In genomic region chr10:106941380-106941779, GRCm38 (mm10) we compare ENCODE assay signal across 23 mouse cellular contexts.
DNase-seq lines count a peak whose midpoint lies in the region; ATAC-seq and TF ChIP-seq lines count a peak whose summit lies in the region.
"Had no signal": no experiment of that assay in that cellular context is flagged by ENCODE, and none has a peak within 500 bp of the region (broad histone marks: within the 10 kb centered on the region; RNA-seq: fewer than 3 reads in every experiment).

No protein-coding gene starts in this region.

- DNase-seq in kidney, adult 9 months, result peak; percentile 19
- DNase-seq in kidney, adult 18-20 months, result no peak
- no peak for DNase-seq in stomach, postnatal 0 days (ENCODE audit: low spot score)
- no peak for DNase-seq in urinary bladder, postnatal 14 days (ENCODE audit: low spot score)
- no peak for DNase-seq in layer of hippocampus, adult 8-10 months (ENCODE audit: low spot score in 2 of 2)
- DNase-seq: adrenal gland, adult 2 months; adrenal gland, postnatal 10 days; adrenal gland, postnatal 25 days; cerebellum, adult 11 months; cerebellum, adult 18-20 months; cerebellum, adult 8-10 months; cerebellum, adult 9-11 months; cerebellum, postnatal 14 days; cerebellum, postnatal 36 days; embryo, embryonic 11 days had no signal

- no peak for TF ChIP-seq EP300 in stomach, postnatal 0 days (optimal IDR thresholded peaks at IDR 0.05)

- H3K36me3 ChIP-seq in intestine, embryonic 15.5 days, result no peaks in the 10 kb centered on the region
- H3K36me3 ChIP-seq in intestine, embryonic 16.5 days (ENCODE audit: control insufficient read depth, insufficient read depth, low read length), result no peaks in the 10 kb centered on the region
- H3K36me3 ChIP-seq in stomach, postnatal 0 days (ENCODE audit: control insufficient read depth, insufficient read depth, low read length), result no peaks in the 10 kb centered on the region
- H3K36me3 ChIP-seq: embryonic facial prominence, embryonic 13.5 days; embryonic facial prominence, embryonic 15.5 days; forebrain, embryonic 10.5 days; forebrain, embryonic 12.5 days had no signal

- TF ChIP-seq CTCF in stomach, postnatal 0 days (IDR thresholded peaks at IDR 0.05; ENCODE audit: low read depth), result no peak

- no peaks in the 10 kb centered on the region for H3K4me1 ChIP-seq in intestine, embryonic 15.5 days (replicated peaks)
- no peaks in the 10 kb centered on the region for H3K4me1 ChIP-seq in intestine, embryonic 16.5 days (ENCODE audit: control insufficient read depth, insufficient read depth, low read length)
- H3K4me1 ChIP-seq in stomach, postnatal 0 days (replicated peaks; ENCODE audit: control insufficient read depth, insufficient read depth), result no peaks in the 10 kb centered on the region
- H3K4me1 ChIP-seq: embryonic facial prominence, embryonic 13.5 days; embryonic facial prominence, embryonic 15.5 days; forebrain, embryonic 10.5 days; forebrain, embryonic 12.5 days had no signal

- H3K4me3 ChIP-seq in intestine, embryonic 15.5 days (replicated peaks), result no peak overlapping the region
- no peak overlapping the region for H3K4me3 ChIP-seq in intestine, embryonic 16.5 days (ENCODE audit: low read length)
- no peak overlapping the region for H3K4me3 ChIP-seq in stomach, postnatal 0 days (ENCODE audit: low read depth, low read length)
- H3K4me3 ChIP-seq: embryonic facial prominence, embryonic 13.5 days; embryonic facial prominence, embryonic 15.5 days; erythroblast, embryonic 14.5 days; forebrain, embryonic 10.5 days; forebrain, embryonic 12.5 days had no signal

- 56% methylated on average over 5 of the region's 5 CpGs for WGBS in intestine, embryonic 15.5 days
- 55% methylated on average over 5 of the region's 5 CpGs for WGBS in intestine, embryonic 16.5 days
- 49% methylated on average over 5 of the region's 5 CpGs for WGBS in stomach, postnatal 0 days

- H3K9ac ChIP-seq in intestine, embryonic 15.5 days, result no peak overlapping the region
- no peak overlapping the region for H3K9ac ChIP-seq in intestine, embryonic 16.5 days (ENCODE audit: low read depth, low read length)
- no peak overlapping the region for H3K9ac ChIP-seq in stomach, postnatal 0 days (ENCODE audit: low read length)
- H3K9ac ChIP-seq: embryonic facial prominence, embryonic 13.5 days; embryonic facial prominence, embryonic 15.5 days; forebrain, embryonic 12.5 days had no signal

- H3K4me2 ChIP-seq in intestine, embryonic 15.5 days (replicated peaks), result no peak overlapping the region
- H3K4me2 ChIP-seq in intestine, embryonic 16.5 days (ENCODE audit: low read depth, low read length), result no peak overlapping the region
- no peak overlapping the region for H3K4me2 ChIP-seq in stomach, postnatal 0 days (replicated peaks; ENCODE audit: low read depth)
- H3K4me2 ChIP-seq: embryonic facial prominence, embryonic 13.5 days; embryonic facial prominence, embryonic 15.5 days; forebrain, embryonic 12.5 days had no signal

- H3K27me3 ChIP-seq in intestine, embryonic 15.5 days (replicated peaks), result no peaks in the 10 kb centered on the region
- no peaks in the 10 kb centered on the region for H3K27me3 ChIP-seq in intestine, embryonic 16.5 days (replicated peaks; ENCODE audit: control insufficient read depth, insufficient read depth, low read length)
- H3K27me3 ChIP-seq in stomach, postnatal 0 days (ENCODE audit: control insufficient read depth, insufficient read depth, low read length), result no peaks in the 10 kb centered on the region
- H3K27me3 ChIP-seq: embryonic facial prominence, embryonic 13.5 days; embryonic facial prominence, embryonic 15.5 days; forebrain, embryonic 12.5 days had no signal

- peak; percentile 74 for ATAC-seq in intestine, embryonic 15.5 days
- peak; percentile 88 for ATAC-seq in intestine, embryonic 16.5 days
- ATAC-seq in stomach, postnatal 0 days (ENCODE audit: low FRiP score, low TSS enrichment), result peak; percentile 77; the same call in 1 of the 2 replicates
- ATAC-seq: forebrain, embryonic 14.5 days had no signal

- no peaks in the 10 kb centered on the region for H3K9me3 ChIP-seq in intestine, embryonic 15.5 days
- no peaks in the 10 kb centered on the region for H3K9me3 ChIP-seq in intestine, embryonic 16.5 days (ENCODE audit: control insufficient read depth, low read length)
- no peaks in the 10 kb centered on the region for H3K9me3 ChIP-seq in stomach, postnatal 0 days (ENCODE audit: control insufficient read depth, low read length)
- H3K9me3 ChIP-seq: embryonic facial prominence, embryonic 13.5 days; embryonic facial prominence, embryonic 15.5 days; forebrain, embryonic 10.5 days; forebrain, embryonic 12.5 days had no signal

- no peak overlapping the region for H3K27ac ChIP-seq in intestine, embryonic 15.5 days
- no peak overlapping the region for H3K27ac ChIP-seq in intestine, embryonic 16.5 days (ENCODE audit: low read length)
- no peak overlapping the region for H3K27ac ChIP-seq in stomach, postnatal 0 days (replicated peaks)
- H3K27ac ChIP-seq: embryonic facial prominence, embryonic 13.5 days; embryonic facial prominence, embryonic 15.5 days; forebrain, embryonic 10.5 days; forebrain, embryonic 12.5 days had no signal
